Mouse (Mus musculus) ES-E14 (cell line): ENCODE measurements around the gene Gnas. TPM values are rescaled to one million over a fixed set of nuclear protein-coding genes. Genes with fewer than 3 reads are reported as not detected.
A peak's percentile ranks its signal among the peaks of the same experiment; 100 is the strongest.

Experiments used
- DNase-seq: peaks from one replicate; pipeline ENCODE4 v3.0.0-alpha.2; 2013; ENCODE audit warnings: low read depth, low spot score
- H3K27ac ChIP-seq: 2 replicates; pipeline ENCODE4 v1.5.1; 2012; ENCODE audit warnings: low read depth, mild to moderate bottlenecking, low read length, moderate library complexity, mixed read lengths; ENCODE audit not compliant: poor library complexity, insufficient read depth, severe bottlenecking
- H3K36me3 ChIP-seq: 2 replicates; pipeline ENCODE4 v1.6.1; 2012; ENCODE audit warnings: mild to moderate bottlenecking, low read length, moderate library complexity, mixed read lengths; ENCODE audit not compliant: control insufficient read depth, poor library complexity, insufficient read depth, severe bottlenecking
- H3K4me1 ChIP-seq, 2 experiments: fragments of 150-350 bp in 1 of 2; sonication (generic) in 1 of 2; 2 replicates each; pipeline ENCODE4 v1.6.1; 2012; ENCODE audit warnings: low read length in 2 of 2, mild to moderate bottlenecking in 1 of 2, mixed read lengths in 1 of 2; ENCODE audit not compliant: control insufficient read depth in 2 of 2, insufficient read depth in 2 of 2, poor library complexity in 1 of 2
- H3K4me3 ChIP-seq, 2 experiments: fragments of 150-350 bp in 1 of 2; sonication (generic) in 1 of 2; 2 replicates each; pipeline ENCODE4 v1.5.1; 2012; ENCODE audit warnings: low read length in 2 of 2, low read depth in 1 of 2, mild to moderate bottlenecking in 1 of 2, mixed read lengths in 1 of 2; ENCODE audit not compliant: insufficient read depth in 1 of 2, poor library complexity in 1 of 2, severe bottlenecking in 1 of 2
- H3K9ac ChIP-seq: 2 replicates; pipeline ENCODE4 v1.6.1; 2012; ENCODE audit warnings: low read depth, mild to moderate bottlenecking, low read length, mixed read lengths; ENCODE audit not compliant: poor library complexity, insufficient read depth, severe bottlenecking
- H3K9me3 ChIP-seq: fragments of 150-350 bp; sonication (generic); 2 replicates; pipeline ENCODE4 v1.6.1; 2012; ENCODE audit warnings: low read depth, mild to moderate bottlenecking, low read length; ENCODE audit not compliant: control insufficient read depth, insufficient read depth
- CHD2 ChIP-seq: IDR thresholded peaks from 2 replicates; pipeline ENCODE4 v1.6.1; 2014; ENCODE audit warnings: mild to moderate bottlenecking, low read depth, low read length, inconsistent platforms
- HCFC1 ChIP-seq: IDR thresholded peaks from 2 replicates; pipeline ENCODE4 v1.6.1; 2012; ENCODE audit warnings: low read length, inconsistent platforms, borderline replicate concordance; ENCODE audit not compliant: insufficient read depth
- MAFK ChIP-seq: IDR thresholded peaks from 2 replicates; pipeline ENCODE4 v1.6.1; 2014; ENCODE audit warnings: mild to moderate bottlenecking, low read depth, low read length, inconsistent platforms; ENCODE audit not compliant: insufficient read depth
- ZC3H11A ChIP-seq: IDR thresholded peaks from 2 replicates; pipeline ENCODE4 v1.6.1; 2012; ENCODE audit warnings: low read depth, mild to moderate bottlenecking, inconsistent platforms, low read length, borderline replicate concordance
- ZNF384 ChIP-seq: IDR thresholded peaks from 2 replicates; pipeline ENCODE4 v1.6.1; 2012; ENCODE audit warnings: low read depth, low read length, inconsistent platforms
- in situ Hi-C, 2 experiments: fragments of 600-800 bp; cut with MboI; formaldehyde crosslinking; loops; one replicate each; pipeline ENCODE4 v1.15.1; 2025; ENCODE audit warnings: low sequenced_read_pairs in 2 of 2, inconsistent platforms in 1 of 2; ENCODE audit not compliant: unreplicated experiment in 2 of 2
- total RNA-seq: library from RNA; depleted of rRNA; stranded (reverse); fragments of 300-350 nt; gene quantifications from 2 replicates; pipeline ENCODE4 v1.2.3, GENCODE M21; 2012

Gene Gnas
- total RNA-seq, 1 experiment = 202 TPM

DNA sequence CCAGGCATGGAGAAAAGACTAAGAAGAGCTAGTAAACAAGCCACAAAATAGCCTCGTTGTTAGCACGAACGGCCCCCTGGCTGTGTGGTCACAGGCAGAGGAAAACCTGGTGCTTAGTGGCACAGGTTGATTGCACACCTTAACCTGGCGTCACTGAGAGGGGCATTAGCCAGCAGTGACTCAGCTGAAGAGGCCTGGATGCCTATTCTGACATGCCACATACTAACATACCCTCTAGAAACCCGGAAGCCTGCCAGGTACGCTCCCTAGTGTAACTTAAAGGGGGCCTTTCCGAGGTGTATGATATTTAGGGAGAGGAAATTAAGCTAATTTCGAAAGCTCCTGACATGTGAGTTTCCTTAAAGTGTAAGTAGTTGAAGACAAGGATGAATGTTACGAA lies 32.5 kb downstream of the Gnas start:
- no peak for DNase-seq
- peaks cover 2% of the 10 kb centered on the region; the same call in 1 of the 2 replicates for H3K36me3 ChIP-seq
- in situ Hi-C loops = loop anchor here (5.0 to 25.0 kb wide), 5 partner anchors 341 to 588 kb away; no protein-coding TSS in a partner anchor

DNA sequence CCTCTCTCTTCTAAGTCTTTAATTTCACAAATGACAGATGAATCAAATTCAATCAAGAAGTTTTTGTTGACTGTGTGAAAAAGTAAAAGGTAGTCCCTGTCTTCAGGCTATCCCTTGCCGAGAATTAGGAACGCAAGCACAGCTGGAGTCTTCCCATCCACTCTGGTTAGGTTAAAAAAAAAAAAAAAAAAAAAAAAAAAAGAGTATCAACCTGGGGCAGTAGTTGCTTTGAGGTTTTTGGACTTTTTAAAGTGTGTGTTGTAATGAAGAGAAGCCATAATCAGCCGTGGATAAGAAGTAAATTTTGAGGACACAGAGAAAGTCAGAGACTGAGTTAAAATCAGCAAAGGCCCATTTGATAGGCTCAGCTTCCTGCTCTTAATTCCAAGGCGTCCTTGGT lies 41.9 kb downstream of the Gnas start:
- Histone ChIP-seq H3K27ac (no peak overlapping the region), H3K4me3 (no peak overlapping the region), H3K9me3 (no peaks in the 10 kb centered on the region), H3K9ac (no peak overlapping the region), H3K36me3 (peaks cover 5% of the 10 kb centered on the region; the same call in 1 of the 2 replicates), H3K4me1 (peaks cover 0 to 2% of the 10 kb centered on the region in 2 experiments; a peak in 1 of 4 replicates)
- in situ Hi-C loops = no loop called here
- no peak for DNase-seq
- TF ChIP-seq ZC3H11A = no peak
- TF ChIP-seq CHD2 = no peak
- no peak for TF ChIP-seq MAFK
- no peak for TF ChIP-seq ZNF384
- TF ChIP-seq HCFC1 = no peak

More for the DNA sequence above, 32.5 kb downstream of the Gnas start:
- TF ChIP-seq CHD2 (no peak), ZNF384 (no peak), ZC3H11A (no peak), HCFC1 (no peak), MAFK (no peak)
- no peak overlapping the region for H3K27ac ChIP-seq
- no peaks in the 10 kb centered on the region for H3K9me3 ChIP-seq
- no peak overlapping the region for H3K9ac ChIP-seq
- H3K4me3 ChIP-seq = no peak overlapping the region
- no peaks in the 10 kb centered on the region for H3K4me1 ChIP-seq

DNA sequence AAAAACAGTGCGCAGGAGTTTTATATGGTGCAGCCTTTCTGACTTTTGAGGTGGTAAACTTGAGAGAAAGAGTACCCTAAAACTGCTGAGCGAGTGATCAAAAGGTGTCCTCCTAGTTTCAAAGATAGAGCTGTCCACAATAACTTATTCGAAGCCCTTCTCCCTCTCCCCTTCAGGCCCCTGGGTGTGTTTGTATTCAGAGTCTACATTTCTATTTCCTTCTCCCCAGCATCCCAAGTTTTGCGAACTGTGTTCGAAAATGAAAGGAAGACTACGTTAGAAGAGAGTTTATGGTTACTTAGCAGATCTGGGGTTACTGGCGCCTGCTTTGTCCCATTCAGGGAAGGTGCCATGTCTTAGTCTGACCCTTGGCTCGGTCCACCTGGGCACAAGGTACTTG lies 42.4 kb downstream of the Gnas start:
- Histone ChIP-seq H3K9me3 (no peaks in the 10 kb centered on the region), H3K36me3 (peaks cover 5% of the 10 kb centered on the region; the same call in 1 of the 2 replicates), H3K9ac (no peak overlapping the region), H3K4me3 (peak overlapping the region; percentile 59 to 62; a peak in 3 of 4 replicates), H3K27ac (no peak overlapping the region), H3K4me1 (peaks cover 0 to 2% of the 10 kb centered on the region in 2 experiments; a peak in 1 of 4 replicates)
- in situ Hi-C loops = no loop called here
- DNase-seq = no peak
- no peak for TF ChIP-seq ZC3H11A
- TF ChIP-seq CHD2 = no peak
- no peak for TF ChIP-seq HCFC1
- no peak for TF ChIP-seq ZNF384
- TF ChIP-seq MAFK = no peak

DNA sequence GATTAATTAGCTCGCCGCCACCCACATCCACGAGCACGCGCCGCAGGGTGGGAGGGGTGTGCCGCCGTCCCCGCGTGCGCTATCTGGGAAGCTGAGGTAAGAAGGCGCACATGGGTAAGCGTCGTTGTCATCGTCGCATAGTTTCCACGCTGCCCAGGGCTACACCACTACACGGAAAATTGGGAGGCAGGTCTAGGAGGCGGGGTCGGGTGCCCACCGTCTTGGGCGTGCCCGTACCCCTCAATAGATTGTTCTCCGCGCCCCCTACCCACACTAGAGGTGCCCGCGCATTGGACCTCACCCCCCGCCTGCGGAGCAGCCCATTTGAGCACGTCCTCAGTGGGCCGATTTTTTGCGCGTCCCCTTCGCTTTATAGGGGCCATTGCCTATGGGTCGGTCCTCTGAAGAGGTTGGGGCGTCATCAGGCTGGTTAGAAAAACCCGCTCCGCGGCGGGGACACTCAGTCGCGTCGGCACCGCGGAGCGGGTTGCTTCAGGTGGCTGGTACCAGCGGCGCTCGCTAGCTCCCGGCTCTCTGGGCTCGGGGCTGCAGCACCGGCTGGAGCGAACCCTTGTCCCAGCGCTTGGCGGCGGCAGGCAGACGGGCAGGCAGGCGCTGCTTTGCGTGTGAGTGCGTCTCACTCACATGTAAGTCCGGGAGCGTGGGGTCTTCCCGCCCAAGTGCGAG lies 43.3 kb downstream of the Gnas start:
- no peak overlapping the region for H3K27ac ChIP-seq
- H3K4me3 ChIP-seq = peak overlapping the region; percentile 59 to 62
- no peak for DNase-seq
- no peaks in the 10 kb centered on the region for H3K9me3 ChIP-seq
- peak overlapping the region; percentile 45; the same call in 1 of the 2 replicates for H3K9ac ChIP-seq
- no peak for TF ChIP-seq HCFC1
- TF ChIP-seq CHD2 = no peak
- no peak for TF ChIP-seq MAFK
- TF ChIP-seq ZNF384 = no peak
- no peak for TF ChIP-seq ZC3H11A
- H3K4me1 ChIP-seq = peaks cover 0 to 2% of the 10 kb centered on the region in 2 experiments; a peak in 1 of 4 replicates
- H3K36me3 ChIP-seq = peaks cover 3% of the 10 kb centered on the region; the same call in 1 of the 2 replicates
- in situ Hi-C loops = no loop called here
